Mouse (Mus musculus) limb, embryonic 14.5 days (tissue): ENCODE results near the gene Polr1b. TPM values are rescaled to one million over a fixed set of nuclear protein-coding genes. Genes with fewer than 3 reads are reported as not detected.

Source experiments
- ATAC-seq: fragments of 200-750 bp; cut with Nextera tagmentation; 2 replicates; pipeline ENCODE4 v1.8.0; 2017; ENCODE audit warnings: low read depth, moderate number of reproducible peaks, moderate TSS enrichment; ENCODE audit not compliant: low FRiP score
- DNase-seq: peaks from one replicate; pipeline ENCODE4 v3.0.0-alpha.2; 2015; ENCODE audit warnings: low spot score
- H3K27ac ChIP-seq: fragments of 300-500 bp; sonication (generic); replicated peaks from 2 replicates; pipeline ENCODE4 v1.5.1; 2014; ENCODE audit warnings: low read depth, mild to moderate bottlenecking, low read length, moderate library complexity, mixed read lengths
- H3K27me3 ChIP-seq: fragments of 300-500 bp; sonication (generic); 2 replicates; pipeline ENCODE4 v1.6.1; 2014; ENCODE audit warnings: low read length, mixed read lengths; ENCODE audit not compliant: control insufficient read depth, insufficient read depth
- H3K36me3 ChIP-seq: fragments of 300-500 bp; sonication (generic); 2 replicates; pipeline ENCODE4 v1.6.1; 2014; ENCODE audit warnings: mild to moderate bottlenecking, low read length, moderate library complexity, mixed read lengths; ENCODE audit not compliant: control insufficient read depth, insufficient read depth
- H3K4me1 ChIP-seq: fragments of 300-500 bp; sonication (generic); 2 replicates; pipeline ENCODE4 v1.6.1; 2014; ENCODE audit warnings: antibody characterized with exemption, low read length, mixed read lengths; ENCODE audit not compliant: control insufficient read depth, insufficient read depth
- H3K4me2 ChIP-seq: fragments of 300-500 bp; sonication (generic); replicated peaks from 2 replicates; pipeline ENCODE4 v1.6.1; 2014; ENCODE audit warnings: low read depth, mild to moderate bottlenecking, low read length, moderate library complexity; ENCODE audit not compliant: severe bottlenecking
- H3K4me3 ChIP-seq: fragments of 300-500 bp; sonication (generic); replicated peaks from 2 replicates; pipeline ENCODE4 v1.5.1; 2014; ENCODE audit warnings: low read length
- H3K9ac ChIP-seq: fragments of 300-500 bp; sonication (generic); 2 replicates; pipeline ENCODE4 v1.6.1; 2014; ENCODE audit warnings: mild to moderate bottlenecking, low read depth, low read length, moderate library complexity; ENCODE audit not compliant: severe bottlenecking
- H3K9me3 ChIP-seq: fragments of 300-500 bp; sonication (generic); 2 replicates; pipeline ENCODE4 v1.6.1; 2016; ENCODE audit warnings: low read length; ENCODE audit not compliant: control insufficient read depth
- POLR2A ChIP-seq: fragments of 200-500 bp; IDR thresholded peaks from 2 replicates; pipeline ENCODE4 v1.8.0; 2012; ENCODE audit warnings: inconsistent platforms, mild to moderate bottlenecking, moderate library complexity, borderline replicate concordance; ENCODE audit not compliant: insufficient read depth, insufficient read length; ENCODE audit errors: extremely low read depth
- WGBS: fragments of 180-500 bp; shearing (Covaris S2); extraction: QIAGEN DNeasy Blood & Tissue Kit; methylation state at CpG from one replicate; pipeline ENCODE4 v1.1.7; 2014; 5-methylcytosine and 5-hydroxymethylcytosine counted together
- polyA plus RNA-seq, 2 experiments: library from polyadenylated mRNA; depleted of rRNA in 1 of 2; stranded (reverse) in 1 of 2; unstranded in 1 of 2; fragments of >200 nt; fragmentation: Nextera tagmentation in 1 of 2; extraction: Ambion mirVana in 1 of 2; gene quantifications; 2 replicates each; pipeline versions ENCODE4 v1.2.1 to v1.2.3; 2012 to 2014

Gene Polr1b
- polyA plus RNA-seq, 2 experiments, result 11.5 to 38.8 TPM

DNA sequence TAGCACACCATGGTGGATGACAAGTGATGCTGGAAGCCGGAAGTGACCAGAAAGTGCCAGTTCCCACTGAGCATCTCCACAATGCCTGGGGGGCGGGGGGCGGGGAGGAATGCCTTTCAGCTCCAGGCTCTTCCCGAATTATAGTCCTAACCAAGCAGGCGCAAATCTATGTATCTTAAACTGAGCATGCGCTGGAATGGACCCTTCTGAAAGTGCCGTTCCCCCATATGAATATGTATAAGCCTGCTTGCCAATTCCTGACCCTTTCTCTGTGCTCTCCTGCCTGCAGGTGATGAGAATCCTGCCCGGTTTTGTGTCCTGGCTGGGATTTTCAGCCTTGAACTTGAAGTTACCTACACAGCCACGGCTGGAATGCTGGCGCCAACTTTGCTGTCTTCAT, 72.6 kb downstream of the Polr1b start:
- ATAC-seq, result no peak
- whole genome bisulfite sequencing, result 57% methylated on average over 10 of the region's 10 CpGs

DNA sequence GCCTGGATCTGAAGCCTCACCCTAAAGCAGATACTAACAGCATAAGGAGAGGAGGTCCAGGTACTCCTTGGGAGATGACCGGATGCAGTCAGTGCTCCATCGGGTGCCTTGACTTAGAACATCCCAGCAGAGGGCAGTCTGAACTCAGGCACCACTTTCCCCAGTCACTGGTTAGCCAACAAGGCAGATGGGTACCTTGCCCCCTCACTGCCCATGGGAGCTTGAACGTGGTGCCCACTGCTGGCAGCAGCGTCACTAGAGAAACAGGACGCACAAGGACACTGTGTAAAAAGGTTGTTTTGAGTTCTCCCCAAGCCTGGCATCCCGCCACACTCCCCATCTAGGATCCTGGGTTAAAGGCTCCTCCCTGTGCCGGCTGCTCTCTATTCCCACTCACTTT, 73.7 kb downstream of the Polr1b start:
- no peaks in the 10 kb centered on the region for H3K9me3 ChIP-seq
- no peak overlapping the region for H3K27ac ChIP-seq
- H3K4me1 ChIP-seq, result no peaks in the 10 kb centered on the region
- TF ChIP-seq POLR2A, result no peak
- H3K4me2 ChIP-seq, result no peak overlapping the region
- no peak overlapping the region for H3K4me3 ChIP-seq
- 31% methylated on average over 7 of the region's 7 CpGs for WGBS
- DNase-seq, result peak; percentile 44
- H3K9ac ChIP-seq, result no peak overlapping the region
- H3K36me3 ChIP-seq, result no peaks in the 10 kb centered on the region
- ATAC-seq, result peak; percentile 41; the same call in 1 of the 2 replicates
- H3K27me3 ChIP-seq, result no peaks in the 10 kb centered on the region

More for the DNA sequence above, 72.6 kb downstream of the Polr1b start:
- H3K4me2 ChIP-seq, result no peak overlapping the region
- no peaks in the 10 kb centered on the region for H3K9me3 ChIP-seq
- H3K27me3 ChIP-seq, result no peaks in the 10 kb centered on the region
- no peaks in the 10 kb centered on the region for H3K36me3 ChIP-seq
- TF ChIP-seq POLR2A, result no peak
- no peaks in the 10 kb centered on the region for H3K4me1 ChIP-seq
- no peak for DNase-seq
- no peak overlapping the region for H3K4me3 ChIP-seq
- H3K27ac ChIP-seq, result no peak overlapping the region
- H3K9ac ChIP-seq, result no peak overlapping the region

DNA sequence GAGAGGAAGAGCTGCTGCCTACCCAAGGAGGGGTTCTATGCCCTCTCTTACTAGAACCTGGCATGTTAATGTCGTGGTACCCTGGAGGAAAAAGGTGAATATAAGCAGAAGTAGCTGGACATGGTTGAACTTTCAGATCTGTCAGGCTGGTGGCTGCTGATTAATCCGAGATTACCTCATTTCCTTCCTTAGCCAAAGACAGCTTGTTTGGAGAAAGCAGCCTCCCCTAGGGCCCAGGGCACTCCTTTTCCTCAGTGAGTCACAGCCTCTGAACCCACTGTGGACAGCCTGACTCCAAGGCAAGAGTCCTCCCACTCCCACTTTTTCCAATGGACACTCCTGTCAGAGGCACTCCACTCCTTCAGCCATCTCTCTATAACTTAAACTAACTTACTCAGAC, 74.8 kb downstream of the Polr1b start:
- ATAC-seq (no peak), DNase-seq (no peak)
- H3K4me1 ChIP-seq, result no peaks in the 10 kb centered on the region
- H3K9ac ChIP-seq, result no peak overlapping the region
- no peaks in the 10 kb centered on the region for H3K36me3 ChIP-seq
- 67% methylated on average over 2 of the region's 2 CpGs for WGBS
- no peak for TF ChIP-seq POLR2A
- H3K27me3 ChIP-seq, result no peaks in the 10 kb centered on the region
- H3K27ac ChIP-seq, result no peak overlapping the region
- no peaks in the 10 kb centered on the region for H3K9me3 ChIP-seq
- no peak overlapping the region for H3K4me2 ChIP-seq
- H3K4me3 ChIP-seq, result no peak overlapping the region

Other genes starting within 250 kb of the Polr1b start
- gene Fbln7, start 238.0 kb upstream of the Polr1b start, polyA plus RNA-seq (2012; rRNA removed), result 15.0 and 18.7 TPM in 2 replicates
- gene Fbln7, start 238.0 kb upstream of the Polr1b start, polyA plus RNA-seq (2014; fragmentation: Nextera tagmentation; extraction: Ambion mirVana), result 6.8 and 8.9 TPM in 2 replicates
- gene Zc3h8, start 156.9 kb upstream of the Polr1b start, polyA plus RNA-seq (2012; rRNA removed), result 3.5 and 7.1 TPM in 2 replicates
- 6.2 and 7.5 TPM in 2 replicates for gene Zc3h8, start 156.9 kb upstream of the Polr1b start, polyA plus RNA-seq (2014; fragmentation: Nextera tagmentation; extraction: Ambion mirVana)
- 1.8 TPM in 2 replicates for gene Zc3h6, start 133.6 kb upstream of the Polr1b start, polyA plus RNA-seq (2012; rRNA removed)
- gene Zc3h6, start 133.6 kb upstream of the Polr1b start, polyA plus RNA-seq (2014; fragmentation: Nextera tagmentation; extraction: Ambion mirVana), result 2.3 and 2.8 TPM in 2 replicates
- gene Gm10762, start 133.3 kb upstream of the Polr1b start, polyA plus RNA-seq (2012; rRNA removed), result 15.6 and 17.1 TPM in 2 replicates
- gene Gm10762, start 133.3 kb upstream of the Polr1b start, polyA plus RNA-seq (2014; fragmentation: Nextera tagmentation; extraction: Ambion mirVana), result 20.4 and 22.2 TPM in 2 replicates
- gene Vinac1, start 52.8 kb upstream of the Polr1b start, polyA plus RNA-seq (2012; rRNA removed), result 0.22 and 0.23 TPM in 2 replicates
- 0.12 TPM in 1 of 2 replicates, not detected in the other for gene Vinac1, start 52.8 kb upstream of the Polr1b start, polyA plus RNA-seq (2014; fragmentation: Nextera tagmentation; extraction: Ambion mirVana)
- gene Ttl, start 35.1 kb upstream of the Polr1b start, polyA plus RNA-seq (2012; rRNA removed), result 15.8 and 16.9 TPM in 2 replicates
- 20.2 and 20.4 TPM in 2 replicates for gene Ttl, start 35.1 kb upstream of the Polr1b start, polyA plus RNA-seq (2014; fragmentation: Nextera tagmentation; extraction: Ambion mirVana)
- 32.7 and 33.3 TPM in 2 replicates for gene Chchd5, start 28.7 kb downstream of the Polr1b start, polyA plus RNA-seq (2012; rRNA removed)
- 32.3 and 34.8 TPM in 2 replicates for gene Chchd5, start 28.7 kb downstream of the Polr1b start, polyA plus RNA-seq (2014; fragmentation: Nextera tagmentation; extraction: Ambion mirVana)
- 40.6 and 40.8 TPM in 2 replicates for gene Slc20a1, start 97.8 kb downstream of the Polr1b start, polyA plus RNA-seq (2012; rRNA removed)
- gene Slc20a1, start 97.8 kb downstream of the Polr1b start, polyA plus RNA-seq (2014; fragmentation: Nextera tagmentation; extraction: Ambion mirVana), result 28.7 and 32.1 TPM in 2 replicates
- gene Ckap2l, start 196.2 kb downstream of the Polr1b start, polyA plus RNA-seq (2012; rRNA removed), result 14.2 and 18.1 TPM in 2 replicates
- gene Ckap2l, start 196.2 kb downstream of the Polr1b start, polyA plus RNA-seq (2014; fragmentation: Nextera tagmentation; extraction: Ambion mirVana), result 49.8 and 52.8 TPM in 2 replicates
- gene Il1a, start 209.0 kb downstream of the Polr1b start, polyA plus RNA-seq (2012; rRNA removed), result 0.04 and 0.06 TPM in 2 replicates
- gene Il1a, start 209.0 kb downstream of the Polr1b start, polyA plus RNA-seq (2014; fragmentation: Nextera tagmentation; extraction: Ambion mirVana), result 0.21 TPM in 1 of 2 replicates, not detected in the other